Comparison of ENCODE assay signal across 8 mouse cellular contexts in the genomic region with DNA sequence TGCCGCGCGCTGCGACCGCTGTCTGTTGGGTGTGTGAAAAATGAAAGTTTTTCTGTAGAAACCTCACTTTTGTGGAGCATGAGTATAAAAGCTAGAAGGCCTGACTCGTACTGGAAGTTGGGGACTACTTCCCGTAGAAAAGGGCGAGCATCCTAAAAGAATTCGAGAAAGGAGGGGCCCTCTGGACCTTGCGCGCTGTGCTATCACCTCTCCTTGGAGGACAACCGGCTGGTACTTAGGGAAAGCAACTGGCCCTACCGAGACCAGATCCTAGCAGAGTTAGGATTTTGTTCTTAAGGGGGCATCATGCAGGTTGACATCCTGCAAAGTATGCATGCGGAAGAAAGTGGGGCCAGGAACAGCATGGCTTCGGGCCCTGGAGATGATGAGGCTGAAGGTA. TPM values are rescaled to one million over a fixed set of nuclear protein-coding genes. Genes with fewer than 3 reads are reported as not detected.
A peak's percentile ranks its signal among the peaks of the same experiment; 100 is the strongest.
DNase-seq lines count a peak whose midpoint lies in the region; ATAC-seq lines count a peak whose summit lies in the region.

No protein-coding gene starts in this region.

- peak overlapping the region; percentile 71 for H3K4me2 ChIP-seq in intestine, embryonic 16.5 days (ENCODE audit: low read depth, low read length)
- peak overlapping the region; percentile 79 for H3K4me2 ChIP-seq in midbrain, embryonic 14.5 days (ENCODE audit: low read length)

- no peak for DNase-seq in cerebellum, postnatal 14 days
- DNase-seq in retina, embryonic 14.5 days (ENCODE audit: low spot score) = peak; percentile 29
- DNase-seq in retina, postnatal 1 day = no peak
- DNase-seq in midbrain, embryonic 14.5 days = no peak
- DNase-seq in cerebellum, adult 11-12 months = no peak

- H3K9me3 ChIP-seq in intestine, embryonic 16.5 days (ENCODE audit: control insufficient read depth, low read length) = no peaks in the 10 kb centered on the region
- no peaks in the 10 kb centered on the region for H3K9me3 ChIP-seq in midbrain, embryonic 14.5 days (ENCODE audit: control insufficient read depth, low read length)

- WGBS in intestine, embryonic 16.5 days = 4% methylated on average over 15 of the region's 15 CpGs
- WGBS in midbrain, embryonic 14.5 days = 4% methylated on average over 15 of the region's 15 CpGs

- H3K36me3 ChIP-seq in intestine, embryonic 16.5 days (ENCODE audit: control insufficient read depth, insufficient read depth, low read length) = no peaks in the 10 kb centered on the region
- H3K36me3 ChIP-seq in midbrain, embryonic 14.5 days (ENCODE audit: control insufficient read depth, insufficient read depth, low read length) = no peaks in the 10 kb centered on the region

- peak overlapping the region; percentile 97 for H3K27ac ChIP-seq in intestine, embryonic 16.5 days (ENCODE audit: low read length)
- peak overlapping the region; percentile 94 for H3K27ac ChIP-seq in midbrain, embryonic 14.5 days (replicated peaks; ENCODE audit: low read depth, low read length)

- H3K4me3 ChIP-seq in intestine, embryonic 16.5 days (ENCODE audit: low read length) = peak overlapping the region; percentile 99
- peak overlapping the region; percentile 96 for H3K4me3 ChIP-seq in midbrain, embryonic 14.5 days (replicated peaks; ENCODE audit: low read depth, low read length)

- peak overlapping the region; percentile 99 for H3K9ac ChIP-seq in intestine, embryonic 16.5 days (ENCODE audit: low read depth, low read length)
- peak overlapping the region; percentile 94; the same call in 1 of the 2 replicates for H3K9ac ChIP-seq in midbrain, embryonic 14.5 days (replicated peaks; ENCODE audit: low read length)

- 0 out of 2 replicates have a peak, but pooled peaks have one; percentile 8 for ATAC-seq in cerebellum, adult (ENCODE audit: insufficient number of reproducible peaks, low FRiP score, low TSS enrichment)
- peak; percentile 2; the same call in 1 of the 2 replicates for ATAC-seq in intestine, embryonic 16.5 days
- no peak for ATAC-seq in midbrain, embryonic 14.5 days (ENCODE audit: low FRiP score, low TSS enrichment)
- ATAC-seq in activated CD4-positive, CD25-positive, alpha-beta regulatory T cell, adult 4 months = no peak

- no peaks in the 10 kb centered on the region for H3K27me3 ChIP-seq in intestine, embryonic 16.5 days (replicated peaks; ENCODE audit: control insufficient read depth, insufficient read depth, low read length)
- H3K27me3 ChIP-seq in midbrain, embryonic 14.5 days (ENCODE audit: control insufficient read depth, insufficient read depth, low read length) = no peaks in the 10 kb centered on the region

- H3K4me1 ChIP-seq in intestine, embryonic 16.5 days (ENCODE audit: control insufficient read depth, insufficient read depth, low read length) = peaks cover 31% of the 10 kb centered on the region
- H3K4me1 ChIP-seq in midbrain, embryonic 14.5 days (ENCODE audit: control insufficient read depth, insufficient read depth, low read length) = peaks cover 21% of the 10 kb centered on the region

RNA-seq across cellular contexts. Expression of a gene that starts 0.6 kb away (rescaled TPM):
- 15.4 and 18.1 TPM in 2 replicates for polyA plus RNA-seq in intestine, embryonic 16.5 days (2015; fragmentation: Nextera tagmentation; extraction: Ambion mirVana)
- 18.9 and 28.2 TPM in 2 replicates for polyA plus RNA-seq in midbrain, embryonic 14.5 days (2014; fragmentation: Nextera tagmentation; extraction: Ambion mirVana)
- 1 to 10 TPM; 8.4 to 10.0 TPM for polyA plus RNA-seq in activated CD4-positive, CD25-positive, alpha-beta regulatory T cell, adult 4 months (2017; shearing (Covaris generic))

Comparison
In these comparisons a context has a peak if more than half of its experiments do, and no peak if none do; other contexts are left out.
1. ATAC-seq: peak in cerebellum, adult (single experiment) and intestine, embryonic 16.5 days (single experiment); none in midbrain, embryonic 14.5 days (single experiment) and activated CD4-positive, CD25-positive, alpha-beta regulatory T cell, adult 4 months (single experiment).